Mouse (Mus musculus): ENCODE measurements at regions not wholly inside any gene's neighbourhood (a gene's known extent, or its start where the extent isn't known, plus 50 kb on each side); places are given as distances from the start of the nearest gene placed in this dataset.

DNA sequence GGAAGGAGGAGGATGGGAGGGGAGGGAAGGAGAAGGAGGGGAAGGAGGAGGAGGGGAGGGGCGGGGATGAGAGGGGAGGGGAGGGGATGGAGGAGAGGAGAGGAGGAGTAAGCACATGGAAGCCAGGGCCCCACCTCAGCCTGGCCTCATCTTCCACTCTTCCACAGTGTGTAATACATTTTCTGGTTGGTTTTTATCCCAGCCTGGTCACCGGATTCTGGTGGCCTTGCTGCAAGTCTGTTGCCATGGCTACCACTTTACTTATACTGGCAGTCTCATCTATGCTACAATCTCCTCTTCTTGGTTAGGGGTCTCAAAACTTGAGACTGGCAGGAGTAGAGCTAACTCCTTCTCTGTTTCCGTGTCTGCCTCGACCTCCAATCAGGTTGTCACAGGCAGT is 147.8 kb upstream of the Slc7a14 start:
- TF ChIP-seq POLR2A (IDR thresholded peaks at IDR 0.05; ENCODE audit: extremely low read depth, insufficient read depth, low read length), result no peak
- TF ChIP-seq CTCF (IDR thresholded peaks at IDR 0.05; ENCODE audit: extremely low read depth, insufficient read depth, low read length), result no peak
